Mouse (Mus musculus) regulatory T cell (primary cell): ENCODE measurements around the gene Samm50.

Experiments
- in situ Hi-C: fragments of 300-600 bp; cut with MboI, MseI; formaldehyde crosslinking; loops from one replicate; pipeline ENCODE4 v1.15.1; 2025; ENCODE audit warnings: high pct_unique_total_duplicates

The Samm50 gene

DNA sequence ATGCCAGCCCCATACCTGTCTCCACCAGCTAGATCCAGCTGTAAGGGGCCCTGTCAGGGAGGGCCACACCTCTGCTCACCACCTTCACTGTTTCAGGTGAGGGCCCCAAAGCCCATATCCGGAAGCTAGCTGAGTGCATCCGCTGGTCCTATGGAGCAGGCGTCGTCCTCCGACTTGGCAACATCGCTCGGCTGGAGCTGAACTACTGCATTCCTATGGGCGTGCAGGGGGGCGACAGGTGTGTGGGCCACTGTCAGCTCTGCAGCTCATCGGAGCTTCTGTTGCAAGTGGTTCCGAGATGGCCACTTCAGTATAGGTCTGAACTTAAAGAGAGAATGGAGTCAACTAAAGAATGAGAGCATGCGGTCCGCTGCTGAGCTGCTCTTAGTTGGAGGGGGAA is 18.9 kb downstream of the Samm50 start:
- in situ Hi-C loops, result no loop called here

DNA sequence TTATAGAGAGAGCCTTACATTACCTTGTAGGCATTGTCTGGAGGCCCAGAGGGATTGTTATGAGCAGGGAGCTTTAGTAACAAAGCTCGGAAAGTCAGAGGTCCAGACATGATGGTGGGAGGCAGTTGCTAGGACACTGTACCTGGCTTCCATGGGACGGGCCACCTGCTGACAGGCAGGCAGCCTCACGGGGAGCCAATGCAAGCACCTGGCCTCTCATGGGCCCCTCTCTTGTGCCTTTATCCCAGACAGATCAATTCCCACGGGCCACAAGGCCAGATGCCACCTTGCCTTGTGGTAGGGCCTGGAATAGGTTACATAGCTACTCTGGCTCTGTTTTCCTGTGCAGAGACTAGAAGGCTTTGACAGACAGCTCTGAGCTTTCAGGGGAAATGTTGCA is 19.5 kb downstream of the Samm50 start:
- in situ Hi-C loops, result no loop called here

DNA sequence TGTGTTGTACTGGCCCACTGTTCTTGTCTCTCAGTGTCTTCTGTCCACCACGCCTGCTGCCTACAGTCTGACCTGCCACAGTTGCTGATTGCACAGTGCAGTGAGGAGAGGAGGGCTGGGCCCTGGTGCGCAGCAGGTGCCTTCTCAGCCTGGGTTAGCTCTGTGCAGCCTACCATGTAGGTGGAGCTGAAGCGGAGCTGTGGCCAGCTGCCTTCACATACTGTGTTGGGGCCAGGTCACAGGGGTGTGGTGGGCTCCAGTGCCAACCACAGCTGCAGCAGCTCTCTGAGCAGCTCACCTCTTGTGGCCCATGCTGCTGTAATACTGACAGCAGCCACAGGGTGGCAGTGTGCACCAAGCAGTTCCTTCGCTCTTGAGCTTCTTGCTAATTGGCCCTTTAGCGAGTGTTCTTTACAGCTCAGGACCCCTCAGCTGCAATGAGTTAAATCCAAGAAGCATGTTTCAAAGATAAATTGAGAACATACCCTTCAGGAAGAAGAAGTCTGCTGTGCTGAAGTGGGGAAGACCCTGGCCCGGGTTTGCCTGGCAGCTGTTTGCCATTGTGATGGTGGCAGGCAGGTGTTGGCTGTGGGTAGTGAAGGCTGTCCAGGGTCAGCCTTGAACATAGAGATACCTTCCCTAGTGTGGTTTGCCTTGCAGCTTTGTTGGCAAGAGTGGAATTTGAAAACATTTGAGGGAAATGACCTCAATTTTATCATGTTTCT is 20.2 kb downstream of the Samm50 start:
- in situ Hi-C loops, result no loop called here

DNA sequence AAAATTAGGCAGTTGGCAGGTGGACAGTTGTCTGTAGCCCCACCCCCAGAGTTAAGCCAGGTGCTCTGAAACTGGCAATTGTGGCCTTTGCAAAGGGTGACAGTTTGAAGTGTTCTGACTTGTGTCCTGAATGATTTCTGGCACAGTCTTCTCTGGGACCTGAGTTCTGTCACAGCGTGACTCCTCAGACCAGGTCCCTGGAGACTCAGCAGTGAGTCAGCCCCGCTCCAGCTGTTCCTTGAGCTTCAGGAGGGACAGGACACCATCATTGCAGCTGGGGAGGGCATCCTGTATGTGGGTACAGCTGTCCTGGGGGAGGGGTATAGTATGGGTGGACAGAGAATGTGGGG is 20.7 kb downstream of the Samm50 start:
- in situ Hi-C loops, result no loop called here

DNA sequence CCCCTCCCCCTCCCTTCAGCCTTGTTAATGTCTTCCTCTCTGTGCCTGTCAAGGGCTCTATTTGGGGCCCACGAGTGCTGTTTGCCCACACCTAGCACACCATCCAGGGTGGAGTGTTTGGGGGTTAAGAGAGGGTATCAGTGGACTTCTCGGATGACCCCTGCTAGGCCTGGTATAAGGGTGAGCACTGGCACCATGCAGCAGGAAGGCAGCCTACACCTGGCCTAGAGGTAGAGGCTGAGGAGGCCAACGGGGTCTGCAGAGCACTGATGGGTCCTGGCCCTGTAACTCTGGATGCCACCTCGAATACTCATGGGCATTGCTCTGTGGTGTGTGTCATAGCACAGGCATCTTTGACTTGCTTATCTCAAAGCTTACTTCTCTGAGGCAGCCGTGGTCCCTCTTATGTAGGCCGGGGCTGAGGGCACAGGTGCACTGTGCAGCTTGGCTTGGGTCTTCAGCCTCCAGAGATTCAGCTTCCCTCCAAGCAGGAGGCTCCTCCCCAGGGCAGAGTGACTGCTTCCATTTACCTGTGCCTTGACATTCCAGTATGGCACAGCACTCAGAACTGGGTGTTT is 21.2 kb downstream of the Samm50 start:
- in situ Hi-C loops, result no loop called here

DNA sequence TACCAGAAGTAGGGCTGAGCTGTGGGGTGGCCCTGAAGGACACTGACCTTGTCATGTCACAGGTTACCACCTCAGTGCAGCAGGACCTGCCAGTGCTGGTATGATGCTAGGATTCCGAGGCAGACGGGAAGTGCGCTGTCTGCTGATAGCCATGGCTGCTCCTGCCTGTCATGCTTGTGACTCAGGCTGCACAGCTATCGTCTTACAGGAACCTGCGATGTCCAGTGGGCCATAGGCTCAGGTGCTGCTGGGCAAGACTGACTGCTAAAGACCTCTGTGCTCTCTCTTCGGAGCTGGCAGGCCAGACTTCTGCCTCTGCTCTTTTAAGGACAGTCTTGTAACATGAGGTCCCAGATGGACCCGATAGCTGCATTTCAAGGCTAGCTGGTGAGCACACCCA is 22.4 kb downstream of the Samm50 start:
- in situ Hi-C loops, result no loop called here

DNA sequence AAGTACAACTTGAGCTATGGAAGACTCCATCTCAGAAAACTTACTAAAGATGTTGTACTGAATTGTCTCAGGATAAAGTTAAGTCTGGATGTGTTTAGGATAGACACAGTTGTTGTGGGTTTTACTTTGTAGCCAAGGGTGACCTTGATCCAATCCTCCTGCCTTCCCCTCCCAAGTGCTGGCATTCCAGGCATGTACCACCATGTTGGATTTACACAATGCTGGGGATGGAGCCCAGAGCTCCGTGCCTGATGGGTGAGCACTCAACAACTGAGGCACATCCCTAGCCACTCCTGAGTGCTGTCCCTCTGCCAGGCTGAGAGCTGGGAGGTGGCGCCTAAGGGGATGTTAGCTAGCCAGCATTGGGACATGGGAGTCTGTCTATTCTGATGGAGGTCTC is 23.2 kb downstream of the Samm50 start:
- in situ Hi-C loops, result no loop called here

DNA sequence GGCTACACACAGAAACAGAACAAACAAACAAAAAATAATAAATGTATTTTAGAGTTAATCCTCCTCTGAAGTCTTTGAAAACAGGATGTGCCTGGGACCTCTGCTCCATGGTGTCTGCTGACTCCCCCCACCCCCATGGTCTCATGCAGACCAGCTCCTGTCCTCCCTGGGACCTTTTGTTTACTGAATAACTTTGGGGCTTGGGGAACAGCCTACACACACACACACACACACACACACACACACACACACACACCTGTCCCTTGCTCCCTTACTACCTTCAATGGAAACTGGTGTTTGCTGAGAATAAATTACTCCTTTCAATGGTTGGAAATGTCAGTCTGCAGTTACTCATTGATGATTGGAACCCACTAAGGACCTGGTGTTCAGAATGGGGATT is 24.0 kb downstream of the Samm50 start:
- in situ Hi-C loops, result no loop called here

DNA sequence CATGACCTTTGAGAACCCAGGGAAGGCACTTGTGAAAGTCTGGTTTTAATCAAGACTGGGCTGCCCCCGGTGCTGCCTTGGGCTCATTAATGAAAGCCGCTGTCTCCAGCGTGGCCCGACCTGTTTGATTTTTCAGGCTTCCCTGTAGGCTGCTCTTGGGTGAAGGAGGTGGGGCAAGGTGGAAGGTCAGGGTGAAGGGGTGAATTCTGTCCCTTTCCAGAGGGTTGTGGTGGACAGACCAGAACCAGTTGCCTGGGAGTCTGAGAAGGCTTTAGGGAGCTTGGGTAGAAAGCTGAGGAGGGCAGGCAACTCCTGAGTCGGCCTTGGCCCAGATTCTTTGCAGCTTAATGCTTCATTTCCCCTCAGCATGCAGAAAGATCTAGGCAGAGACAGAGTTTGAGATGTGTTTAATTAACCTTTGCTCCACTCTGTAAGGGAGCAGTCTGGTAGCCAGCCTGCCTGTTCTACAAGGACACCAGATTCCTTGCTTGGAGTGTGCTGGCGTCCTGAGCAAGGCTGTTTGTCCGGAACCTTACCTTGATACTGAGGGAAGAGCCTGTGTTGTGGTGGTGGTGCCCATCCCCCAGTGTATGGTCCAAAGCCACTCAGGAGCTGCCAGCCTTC is 24.5 kb downstream of the Samm50 start:
- in situ Hi-C loops, result no loop called here

DNA sequence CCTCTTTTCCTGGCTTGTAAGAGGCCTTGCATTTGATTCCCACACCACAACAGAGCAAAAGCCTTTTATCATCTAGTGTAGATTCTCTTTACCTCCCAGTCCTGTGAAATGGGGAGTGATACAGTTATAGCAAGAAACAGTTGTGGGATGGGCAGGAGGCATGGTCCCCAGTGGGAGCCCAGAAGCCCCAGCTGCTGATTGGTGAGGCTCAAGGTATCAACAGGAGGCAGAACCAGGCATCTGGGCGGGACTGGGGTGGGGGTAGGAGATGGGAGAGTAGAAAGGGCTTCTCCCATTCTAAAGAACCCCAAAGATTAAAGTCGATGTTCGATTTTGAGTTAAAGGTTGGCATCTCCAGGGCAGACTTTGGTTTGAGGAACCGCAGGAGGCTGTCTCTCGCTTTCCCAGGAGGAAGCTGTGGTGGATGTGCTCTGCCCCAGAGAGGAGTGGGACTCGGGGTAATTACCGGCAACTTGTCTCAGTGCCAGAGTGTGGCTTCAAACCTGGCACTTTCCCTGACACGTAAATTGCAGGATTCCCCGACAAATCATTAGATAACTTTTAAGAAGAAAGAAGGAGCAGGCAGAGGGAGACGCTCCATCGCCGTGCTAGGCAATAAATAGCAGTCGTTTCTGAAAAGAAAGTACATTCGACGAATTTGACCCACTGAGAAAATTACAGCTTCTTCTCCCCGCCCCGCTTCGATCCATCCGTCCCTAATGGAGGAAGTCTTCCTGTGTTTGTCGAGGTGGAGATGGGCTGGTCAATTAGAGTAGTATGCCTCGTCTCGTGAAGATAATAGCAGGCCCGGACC is 26.1 kb downstream of the Samm50 start:
- in situ Hi-C loops, result no loop called here

DNA sequence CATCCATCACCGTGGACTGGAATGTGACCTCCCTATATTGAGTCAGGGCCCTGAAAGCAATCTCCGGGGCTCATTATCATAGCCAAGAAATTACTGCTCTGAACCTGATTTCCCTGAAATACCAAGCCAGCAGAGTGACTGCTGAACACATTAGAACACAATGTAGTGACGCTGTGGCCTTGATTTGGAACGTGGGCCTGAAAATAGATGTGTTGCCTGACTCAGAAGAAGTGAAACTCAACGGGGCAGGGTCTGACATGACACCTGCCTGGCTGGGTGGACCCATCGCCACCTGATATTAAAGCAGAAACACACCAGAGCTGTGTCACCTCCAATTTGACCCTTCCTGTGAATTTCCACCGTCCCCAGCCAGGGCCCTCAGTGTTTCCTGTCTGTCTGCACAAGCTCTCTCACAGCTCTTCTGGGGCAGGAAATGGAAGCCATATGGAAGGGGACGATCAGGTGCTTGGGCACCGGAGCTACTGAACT is 26.8 kb downstream of the Samm50 start:
- in situ Hi-C loops, result no loop called here

DNA sequence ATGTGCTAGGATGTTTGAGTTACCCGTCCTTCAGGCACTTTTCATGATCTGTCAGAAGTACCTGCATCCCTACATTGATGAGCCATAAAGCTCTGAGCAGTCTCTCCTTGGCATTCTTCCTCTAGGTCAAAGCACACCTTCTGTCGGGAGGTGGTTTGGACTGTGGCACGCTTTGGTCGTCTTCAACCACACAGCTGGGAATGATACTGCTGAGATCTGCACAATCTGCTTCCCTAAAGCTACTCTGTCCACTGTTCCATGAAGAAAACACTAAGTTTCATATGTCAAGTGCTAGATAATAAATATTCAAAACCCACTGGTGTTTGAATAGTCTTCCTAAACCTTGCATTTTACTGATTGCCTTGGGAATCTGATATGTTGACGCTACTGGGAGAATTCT is 29.5 kb downstream of the Samm50 start:
- in situ Hi-C loops, result loop anchor here (10.0 kb wide), 1 partner anchor 1273 kb away; no protein-coding TSS in a partner anchor

DNA sequence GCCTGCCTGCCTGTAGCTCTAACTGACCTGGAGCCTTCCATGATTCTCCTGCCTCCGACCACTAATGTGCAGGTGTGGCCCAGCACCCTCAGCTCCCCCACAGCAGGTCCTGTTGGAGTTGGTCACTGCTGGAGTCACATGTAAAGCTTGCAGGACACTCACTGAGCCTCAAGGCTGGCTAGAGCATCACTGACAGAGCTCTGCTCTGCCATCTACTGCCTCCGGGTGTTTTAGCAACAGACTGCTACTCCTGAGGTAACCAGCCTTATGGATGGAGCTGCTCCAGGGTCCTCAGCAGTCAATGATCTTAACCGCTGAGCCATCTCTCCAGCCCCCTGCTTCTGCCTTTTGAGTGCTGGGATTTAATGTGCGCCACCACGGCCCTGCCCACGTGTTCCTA is 31.4 kb downstream of the Samm50 start:
- in situ Hi-C loops, result loop anchor here (10.0 kb wide), 1 partner anchor 1271 kb away; no protein-coding TSS in a partner anchor

DNA sequence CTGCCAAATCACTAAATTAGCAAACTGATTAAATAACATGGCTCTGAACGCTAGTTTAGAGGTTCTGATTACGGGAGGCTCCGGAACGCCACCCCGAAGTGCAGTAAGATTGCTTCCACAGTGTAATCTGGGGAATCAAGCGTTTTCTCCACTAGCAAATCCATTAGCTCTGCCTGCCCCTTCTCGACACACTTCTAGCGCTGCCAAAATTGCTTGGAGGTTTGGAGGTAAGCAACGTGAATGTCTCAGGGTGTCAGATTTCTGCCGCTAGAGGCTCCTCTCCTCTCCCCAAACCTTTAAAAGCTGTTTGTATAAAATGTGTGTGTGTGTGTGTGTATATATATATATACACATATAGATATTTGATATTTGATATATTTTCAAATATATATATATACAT is 32.7 kb downstream of the Samm50 start:
- in situ Hi-C loops, result loop anchor here (10.0 kb wide), 1 partner anchor 1270 kb away; no protein-coding TSS in a partner anchor

DNA sequence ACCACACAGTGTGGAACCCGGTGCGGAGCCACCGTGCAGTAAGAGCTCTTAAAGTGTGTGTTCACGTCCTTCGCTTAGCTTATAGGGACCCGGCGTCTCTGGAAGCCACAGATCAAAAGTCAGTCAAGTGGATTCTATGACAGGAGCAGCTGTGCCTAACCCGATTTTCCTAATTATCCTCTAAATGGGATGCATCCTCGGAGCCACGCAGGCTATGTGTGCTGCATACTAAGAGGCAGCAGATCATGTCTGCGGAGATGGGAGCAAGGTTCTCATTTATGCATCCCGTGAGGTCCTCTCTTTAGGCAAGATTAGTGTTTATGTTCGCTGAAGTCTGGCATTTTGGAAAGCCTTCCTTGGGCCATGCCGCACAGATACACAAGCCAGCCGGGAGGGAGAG is 34.9 kb downstream of the Samm50 start:
- in situ Hi-C loops, result loop anchor here (10.0 kb wide), 1 partner anchor 1268 kb away; no protein-coding TSS in a partner anchor

DNA sequence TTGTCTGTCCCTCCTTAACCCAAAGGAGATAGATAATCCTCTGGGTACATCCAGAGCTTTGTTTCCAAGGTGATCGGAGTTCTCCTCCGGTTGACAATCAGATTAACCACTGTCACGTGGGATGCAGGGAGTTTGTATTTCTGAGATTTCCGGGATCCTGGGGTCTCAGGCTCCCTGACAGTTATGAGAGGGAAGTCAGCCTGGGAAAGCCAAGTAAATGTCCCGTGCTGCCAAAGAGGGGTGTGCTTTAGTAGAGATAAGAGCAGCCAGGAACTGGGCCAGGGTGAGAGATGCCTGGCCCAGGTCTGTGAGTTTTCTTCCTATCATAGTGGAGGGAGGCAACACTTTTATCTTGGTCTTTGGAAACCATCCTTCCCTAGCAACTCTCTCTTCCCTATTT is 38.6 kb downstream of the Samm50 start:
- in situ Hi-C loops, result no loop called here

DNA sequence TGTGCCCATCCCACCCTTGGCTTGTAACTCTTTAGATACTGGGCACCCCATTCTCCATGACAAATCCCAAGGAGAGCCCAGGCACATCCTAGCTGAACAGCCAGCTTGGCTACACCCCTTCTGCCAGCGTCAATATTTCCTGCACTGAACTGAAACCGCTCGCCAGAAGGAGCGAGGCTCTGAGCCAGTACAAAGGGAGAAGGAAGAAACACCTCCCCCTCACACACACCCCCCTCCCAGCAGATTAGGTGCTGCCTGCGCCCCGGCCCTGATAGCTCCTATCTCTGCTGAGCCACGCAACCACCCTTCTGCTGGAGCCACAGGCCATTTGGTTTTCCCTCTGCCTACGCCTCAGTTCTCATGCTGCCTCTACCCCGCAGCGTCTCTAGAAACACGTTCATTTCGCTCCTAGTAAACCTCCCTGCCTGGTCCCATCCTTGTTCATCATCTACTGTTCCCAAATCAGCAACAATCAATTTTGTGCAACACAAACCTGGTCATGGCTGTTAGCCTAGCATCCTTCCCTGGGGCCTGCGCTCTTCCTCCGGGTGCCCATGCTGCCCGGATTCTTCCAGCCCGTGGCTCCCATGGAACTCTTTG is 39.2 kb downstream of the Samm50 start:
- in situ Hi-C loops, result no loop called here

DNA sequence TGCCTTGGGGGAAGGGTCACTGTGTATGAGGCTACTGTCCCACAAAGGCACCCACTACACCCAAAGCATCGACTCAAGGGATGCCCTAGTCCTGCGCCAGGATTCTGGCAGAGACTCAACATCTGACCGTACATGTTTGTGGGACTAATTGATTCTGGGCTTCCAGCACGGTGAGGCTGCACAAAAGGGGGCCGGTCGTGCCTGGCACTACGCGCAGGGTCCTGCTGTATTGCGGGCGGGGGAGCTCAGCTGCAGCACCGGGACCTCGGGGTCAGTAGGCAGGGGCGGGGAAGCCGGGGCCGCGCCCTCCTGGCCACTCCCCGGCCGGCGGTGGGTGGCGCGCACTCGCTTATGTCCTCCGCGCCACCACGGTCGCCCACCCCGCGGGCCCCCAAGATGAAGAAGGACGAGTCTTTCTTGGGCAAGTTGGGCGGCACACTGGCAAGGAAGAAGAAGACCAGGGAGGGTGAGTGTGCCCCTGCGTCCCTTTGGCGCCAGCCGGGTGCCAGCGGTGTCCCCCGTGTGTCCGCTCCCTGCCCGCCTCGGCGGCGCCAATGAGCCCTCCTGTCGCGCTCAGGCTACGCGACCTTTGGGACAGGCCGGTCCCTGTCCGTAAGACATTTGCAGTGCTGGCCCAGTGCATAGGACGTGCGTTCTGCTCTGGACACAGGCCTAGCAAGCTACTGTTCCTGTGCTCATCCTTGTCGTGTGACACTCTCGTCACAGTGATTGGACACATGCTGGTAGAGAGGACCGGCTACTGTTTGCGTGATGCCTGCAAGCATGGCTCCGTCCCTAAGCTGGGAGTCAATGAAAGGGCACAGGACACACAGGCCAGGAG is 39.9 kb downstream of the Samm50 start, which contains the start of gene Parvb:
Parvb (plus strand) TSS at position 323 of the 841 bp plus-strand sequence.
- in situ Hi-C loops, result no loop called here

DNA sequence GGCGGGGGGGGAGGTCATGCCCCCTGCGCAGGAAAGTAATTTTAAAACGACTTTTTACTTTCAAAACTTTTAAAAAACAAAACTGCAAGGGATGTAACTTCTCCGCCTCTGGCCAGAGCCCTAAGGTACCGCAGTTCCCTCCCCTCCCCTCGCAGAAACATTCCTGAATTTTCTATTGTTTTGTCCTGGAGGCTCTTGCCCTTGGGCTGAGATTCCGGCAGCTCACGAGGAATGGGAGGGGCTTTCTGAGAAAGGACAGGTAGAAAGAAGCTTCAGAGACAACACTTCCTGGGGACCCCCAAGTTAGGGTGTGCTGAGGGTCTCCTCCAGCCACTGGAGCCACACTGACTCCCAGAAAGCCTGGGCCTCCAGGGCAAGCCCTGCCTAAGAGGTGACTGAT is 40.6 kb downstream of the Samm50 start:
- in situ Hi-C loops, result no loop called here

DNA sequence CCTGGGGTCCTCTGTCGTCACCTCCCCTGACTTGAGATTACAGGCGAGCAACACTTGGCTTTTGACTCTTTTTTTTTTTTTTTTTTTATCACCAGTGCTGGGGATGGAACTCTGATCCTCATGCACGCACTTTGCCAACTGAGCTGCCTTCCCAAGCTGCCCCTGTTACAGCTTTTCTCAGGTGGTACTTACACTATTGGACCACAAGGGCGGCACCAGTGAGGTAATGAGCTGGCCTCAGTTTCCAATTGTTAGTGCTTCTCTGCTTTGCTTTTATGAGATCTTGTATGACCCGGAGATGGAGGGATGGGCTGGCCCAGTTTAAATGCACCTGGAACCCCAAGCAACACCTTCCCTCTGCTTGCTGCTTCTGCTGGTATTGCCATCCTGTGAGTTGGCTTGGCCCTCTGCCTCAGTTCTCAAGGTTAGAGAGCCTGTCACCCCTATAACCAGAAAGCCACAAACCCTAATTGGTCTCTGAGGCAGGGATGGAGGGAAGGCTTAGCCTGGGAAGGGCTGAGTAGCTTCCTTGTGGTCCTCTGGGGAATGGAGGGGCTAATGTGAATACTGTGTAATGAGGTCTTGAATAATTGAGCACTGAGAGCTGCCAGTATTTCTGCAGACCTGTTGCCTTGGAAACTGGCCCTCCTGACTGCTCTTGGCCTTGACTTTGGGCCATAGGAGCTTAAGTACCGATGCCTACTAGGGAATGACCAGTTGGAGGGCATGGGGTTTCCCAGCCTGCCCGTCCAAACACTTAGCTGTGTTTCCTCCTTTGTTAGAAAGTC is 42.9 kb downstream of the Samm50 start:
- in situ Hi-C loops, result no loop called here
